Mouse (Mus musculus) hindbrain, embryonic 14.5 days (tissue): ENCODE data around the gene Tpi1. TPM values are rescaled to one million over a fixed set of nuclear protein-coding genes. Genes with fewer than 3 reads are reported as not detected.
A peak's percentile ranks its signal among the peaks of the same experiment; 100 is the strongest.

Experiments used
- ATAC-seq: fragments of 200-750 bp; cut with Nextera tagmentation; 2 replicates; pipeline ENCODE4 v1.8.0; 2017; ENCODE audit warnings: moderate number of reproducible peaks, mild to moderate bottlenecking, moderate TSS enrichment, moderate library complexity; ENCODE audit not compliant: low FRiP score
- DNase-seq: peaks from one replicate; pipeline ENCODE4 v3.0.0-alpha.2; 2015; ENCODE audit warnings: low spot score
- H3K27ac ChIP-seq: fragments of 300-500 bp; sonication (generic); 2 replicates; pipeline ENCODE4 v1.5.1; 2014; ENCODE audit warnings: mild to moderate bottlenecking, moderate library complexity
- H3K27me3 ChIP-seq: fragments of 300-500 bp; sonication (generic); 2 replicates; pipeline ENCODE4 v1.6.1; 2014; ENCODE audit warnings: mild to moderate bottlenecking, low read length, mixed read lengths; ENCODE audit not compliant: control insufficient read depth, insufficient read depth
- H3K36me3 ChIP-seq: fragments of 300-500 bp; sonication (generic); replicated peaks from 2 replicates; pipeline ENCODE4 v1.6.1; 2014; ENCODE audit not compliant: control insufficient read depth, insufficient read depth
- H3K4me1 ChIP-seq: fragments of 300-500 bp; sonication (generic); replicated peaks from 2 replicates; pipeline ENCODE4 v1.6.1; 2014; ENCODE audit warnings: antibody characterized with exemption, low read length, mixed read lengths; ENCODE audit not compliant: control insufficient read depth, insufficient read depth
- H3K4me2 ChIP-seq: fragments of 300-500 bp; sonication (generic); replicated peaks from 2 replicates; pipeline ENCODE4 v1.6.1; 2014; ENCODE audit warnings: mild to moderate bottlenecking, moderate library complexity
- H3K4me3 ChIP-seq: fragments of 300-500 bp; sonication (generic); replicated peaks from 2 replicates; pipeline ENCODE4 v1.5.1; 2014; ENCODE audit warnings: mild to moderate bottlenecking, low read length
- H3K9ac ChIP-seq: fragments of 300-500 bp; sonication (generic); 2 replicates; pipeline ENCODE4 v1.6.1; 2014
- H3K9me3 ChIP-seq: fragments of 300-500 bp; sonication (generic); 2 replicates; pipeline ENCODE4 v1.6.1; 2016; ENCODE audit warnings: low read length; ENCODE audit not compliant: control insufficient read depth
- WGBS: fragments of 180-500 bp; shearing (Covaris S2); extraction: QIAGEN DNeasy Blood & Tissue Kit; methylation state at CpG from one replicate; pipeline ENCODE4 v1.1.7; 2014; 5-methylcytosine and 5-hydroxymethylcytosine counted together
- polyA plus RNA-seq: library from polyadenylated mRNA; unstranded; fragments of >200 nt; fragmentation: Nextera tagmentation; extraction: Ambion mirVana; gene quantifications from 2 replicates; pipeline ENCODE4 v1.2.1, GENCODE M21; 2014

The Tpi1 gene
- polyA plus RNA-seq, 1 experiment from 2014 or later, result 413 TPM

- Histone ChIP-seq H3K4me2 (peak overlapping the region; percentile 83), H3K27me3 (no peaks in the 10 kb centered on the region), H3K9ac (peak overlapping the region; percentile 96), H3K4me1 (peaks cover 45% of the 10 kb centered on the region), H3K36me3 (peaks cover 24% of the 10 kb centered on the region), H3K9me3 (no peaks in the 10 kb centered on the region), H3K27ac (peak overlapping the region; percentile 98), H3K4me3 (peak overlapping the region; percentile 71)
- DNase-seq, result no peak
- ATAC-seq, result no peak
- WGBS, result 17% methylated on average over 26 of the region's 26 CpGs
Measured at GRCm38 (mm10) chr6:124857840-124858530, 43.9 kb upstream of the Tpi1 start.

- no peaks in the 10 kb centered on the region for H3K9me3 ChIP-seq
- H3K27ac ChIP-seq, result peak within 1 kb of the TSS; percentile 98
- H3K27me3 ChIP-seq, result no peaks in the 10 kb centered on the region
- peak within 1 kb of the TSS; percentile 71 for H3K4me3 ChIP-seq
- peak within 1 kb of the TSS; percentile 83 for H3K4me2 ChIP-seq
- peaks cover 24% of the 10 kb centered on the region for H3K36me3 ChIP-seq
- under 1% methylated on average over 57 of the region's 86 CpGs for WGBS
- DNase-seq, result peak; percentile 84
- peak; percentile 89 for ATAC-seq
- H3K9ac ChIP-seq, result peak within 1 kb of the TSS; percentile 96
- H3K4me1 ChIP-seq, result peaks cover 42% of the 10 kb centered on the region
Measured at GRCm38 (mm10) chr6:124856916-124857839, 43.1 kb upstream of the Tpi1 start, which contains the start of gene P3h3. Gene P3h3 (minus strand): TSS chr6:124857752.

GRCm38 (mm10) chr6:124856321-124856720 is 42.2 kb upstream of the Tpi1 start:
- DNase-seq (peak; percentile 78), ATAC-seq (peak; percentile 75)
- H3K9me3 ChIP-seq, result no peaks in the 10 kb centered on the region
- peak overlapping the region; percentile 71 for H3K4me3 ChIP-seq
- WGBS, result 6% methylated on average over 14 of the region's 14 CpGs
- peaks cover 34% of the 10 kb centered on the region for H3K4me1 ChIP-seq
- peak overlapping the region; percentile 83 for H3K4me2 ChIP-seq
- peak overlapping the region; percentile 96 for H3K9ac ChIP-seq
- no peaks in the 10 kb centered on the region for H3K27me3 ChIP-seq
- H3K27ac ChIP-seq, result peak overlapping the region; percentile 98
- H3K36me3 ChIP-seq, result peaks cover 29% of the 10 kb centered on the region

- ATAC-seq (no peak), DNase-seq (no peak)
- WGBS, result 73% methylated on average over 12 of the region's 12 CpGs
- no peak overlapping the region for H3K4me3 ChIP-seq
- no peak overlapping the region for H3K4me2 ChIP-seq
- no peak overlapping the region for H3K9ac ChIP-seq
- H3K4me1 ChIP-seq, result peaks cover 19% of the 10 kb centered on the region
- no peak overlapping the region for H3K27ac ChIP-seq
- no peaks in the 10 kb centered on the region for H3K27me3 ChIP-seq
- H3K9me3 ChIP-seq, result no peaks in the 10 kb centered on the region
- H3K36me3 ChIP-seq, result peaks cover 32% of the 10 kb centered on the region
Measured at GRCm38 (mm10) chr6:124854647-124855046, 40.6 kb upstream of the Tpi1 start.

- no peak for ATAC-seq
- H3K9me3 ChIP-seq, result no peaks in the 10 kb centered on the region
- no peaks in the 10 kb centered on the region for H3K27me3 ChIP-seq
- DNase-seq, result no peak
- H3K4me1 ChIP-seq, result peaks cover 2% of the 10 kb centered on the region; the same call in 1 of the 2 replicates
- 43% methylated on average over 8 of the region's 8 CpGs for WGBS
- no peak overlapping the region for H3K9ac ChIP-seq
- no peak overlapping the region for H3K4me2 ChIP-seq
- H3K36me3 ChIP-seq, result peaks cover 28% of the 10 kb centered on the region
- H3K4me3 ChIP-seq, result no peak overlapping the region
- H3K27ac ChIP-seq, result no peak overlapping the region
Measured at GRCm38 (mm10) chr6:124850535-124850934, 36.4 kb upstream of the Tpi1 start.

- 0 out of 2 replicates have a peak overlapping the region, but pooled peaks have one; percentile 31 for H3K9ac ChIP-seq
- peak; percentile 99 for DNase-seq
Measured at GRCm38 (mm10) chr6:124847305-124847704, 33.2 kb upstream of the Tpi1 start.

GRCm38 (mm10) chr6:124840241-124841167 is 26.4 kb upstream of the Tpi1 start, which contains the start of gene Gnb3:
Gene Gnb3 (minus strand): TSS chr6:124840275.
- H3K27me3 ChIP-seq, result no peaks in the 10 kb centered on the region
- H3K9me3 ChIP-seq, result no peaks in the 10 kb centered on the region
- H3K4me2 ChIP-seq, result no peak within 1 kb of the TSS
- 33% methylated on average over 15 of the region's 15 CpGs for WGBS
- DNase-seq (no peak), ATAC-seq (peak; percentile 25)
- no peak within 1 kb of the TSS for H3K4me3 ChIP-seq
- peaks cover 17% of the 10 kb centered on the region for H3K36me3 ChIP-seq
- H3K9ac ChIP-seq, result 0 out of 2 replicates have a peak within 1 kb of the TSS, but pooled peaks have one; percentile 34
- H3K4me1 ChIP-seq, result no peaks in the 10 kb centered on the region; the same call in 1 of the 2 replicates
- no peak within 1 kb of the TSS for H3K27ac ChIP-seq

More at GRCm38 (mm10) chr6:124847305-124847704, 33.2 kb upstream of the Tpi1 start:
- peak; percentile 87 for ATAC-seq
- Histone ChIP-seq H3K4me1 (no peaks in the 10 kb centered on the region; the same call in 1 of the 2 replicates), H3K9me3 (no peaks in the 10 kb centered on the region), H3K36me3 (peaks cover 28% of the 10 kb centered on the region), H3K4me3 (no peak overlapping the region), H3K4me2 (no peak overlapping the region; the same call in 1 of the 2 replicates), H3K27ac (peak overlapping the region; percentile 62), H3K27me3 (no peaks in the 10 kb centered on the region)
- WGBS, result 4% methylated on average over 9 of the region's 9 CpGs

GRCm38 (mm10) chr6:124839805-124840204 is 25.7 kb upstream of the Tpi1 start:
- DNase-seq (no peak), ATAC-seq (peak; percentile 21)
- WGBS, result 11% methylated on average over 8 of the region's 8 CpGs
- H3K4me1 ChIP-seq, result no peaks in the 10 kb centered on the region; the same call in 1 of the 2 replicates
- H3K36me3 ChIP-seq, result peaks cover 14% of the 10 kb centered on the region
- H3K4me3 ChIP-seq, result no peak overlapping the region
- no peaks in the 10 kb centered on the region for H3K9me3 ChIP-seq
- no peak overlapping the region for H3K27ac ChIP-seq
- H3K9ac ChIP-seq, result 0 out of 2 replicates have a peak overlapping the region, but pooled peaks have one; percentile 34
- H3K27me3 ChIP-seq, result no peaks in the 10 kb centered on the region
- no peak overlapping the region for H3K4me2 ChIP-seq
